Mouse (Mus musculus) layer of hippocampus, adult 8-10 months (tissue): ENCODE results near the gene Zswim5. TPM values are rescaled to one million over a fixed set of nuclear protein-coding genes. Genes with fewer than 3 reads are reported as not detected.

ENCODE experiments used
- DNase-seq, 2 experiments: peaks; one replicate each; pipeline ENCODE4 v3.0.0; 2022; ENCODE audit warnings: low spot score in 2 of 2
- total RNA-seq, 4 experiments: library from RNA; stranded (reverse); gene quantifications; 2 replicates each; pipeline ENCODE4 v1.2.4; 2022

Zswim5 gene
- total RNA-seq, 4 experiments from 2014 or later: 14.5 to 17.4 (median 16.1) TPM

- no peak for DNase-seq
These were observed 34.0 kb downstream of the Zswim5 start for GRCm38 (mm10) chr4:116911202-116911601.

- DNase-seq: no peak
These were observed 36.1 kb downstream of the Zswim5 start for GRCm38 (mm10) chr4:116913318-116913717.

GRCm38 (mm10) chr4:116928006-116928651 is 51.0 kb downstream of the Zswim5 start:
- DNase-seq: no peak

GRCm38 (mm10) chr4:116939585-116939984 is 62.4 kb downstream of the Zswim5 start:
- DNase-seq: no peak

- DNase-seq: no peak
These were observed 65.5 kb downstream of the Zswim5 start for GRCm38 (mm10) chr4:116942695-116943094.

- DNase-seq: no peak
These were observed 66.9 kb downstream of the Zswim5 start for GRCm38 (mm10) chr4:116944055-116944454.

GRCm38 (mm10) chr4:116951642-116952041 is 74.5 kb downstream of the Zswim5 start:
- DNase-seq: no peak

- no peak for DNase-seq
These were observed 77.8 kb downstream of the Zswim5 start for GRCm38 (mm10) chr4:116954951-116955350.

- no peak for DNase-seq
These were observed 99.3 kb downstream of the Zswim5 start for GRCm38 (mm10) chr4:116976503-116976902.

GRCm38 (mm10) chr4:116985681-116986080 is 108.5 kb downstream of the Zswim5 start:
- DNase-seq: no peak

GRCm38 (mm10) chr4:116986400-116987121 is 109.4 kb downstream of the Zswim5 start:
- DNase-seq: peak; percentile 74 to 82

- no peak for DNase-seq
These were observed 109.9 kb downstream of the Zswim5 start for GRCm38 (mm10) chr4:116987122-116987456.

GRCm38 (mm10) chr4:116989731-116990130 is 112.6 kb downstream of the Zswim5 start:
- DNase-seq: no peak

- peak; percentile 68 to 89 for DNase-seq
These were observed 114.2 kb downstream of the Zswim5 start for GRCm38 (mm10) chr4:116991366-116991765.

GRCm38 (mm10) chr4:116993672-116994621 is 116.8 kb downstream of the Zswim5 start, which contains the start of gene Urod:
Gene Urod, minus strand, starts transcription at chr4:116994413.
- DNase-seq: peak; percentile 93 to 94

- no peak for DNase-seq
These were observed 118.1 kb downstream of the Zswim5 start, which contains the start of gene Hectd3 for GRCm38 (mm10) chr4:116995131-116995797. Gene Hectd3, plus strand, starts transcription at chr4:116995317.

- DNase-seq: no peak
These were observed 118.6 kb downstream of the Zswim5 start for GRCm38 (mm10) chr4:116995798-116996135.

- DNase-seq: no peak
These were observed 122.5 kb downstream of the Zswim5 start for GRCm38 (mm10) chr4:116999513-117000154.

GRCm38 (mm10) chr4:117001957-117002356 is 124.8 kb downstream of the Zswim5 start:
- DNase-seq: no peak
